8 mouse cellular contexts compared by ENCODE assay signal in the genomic region with DNA sequence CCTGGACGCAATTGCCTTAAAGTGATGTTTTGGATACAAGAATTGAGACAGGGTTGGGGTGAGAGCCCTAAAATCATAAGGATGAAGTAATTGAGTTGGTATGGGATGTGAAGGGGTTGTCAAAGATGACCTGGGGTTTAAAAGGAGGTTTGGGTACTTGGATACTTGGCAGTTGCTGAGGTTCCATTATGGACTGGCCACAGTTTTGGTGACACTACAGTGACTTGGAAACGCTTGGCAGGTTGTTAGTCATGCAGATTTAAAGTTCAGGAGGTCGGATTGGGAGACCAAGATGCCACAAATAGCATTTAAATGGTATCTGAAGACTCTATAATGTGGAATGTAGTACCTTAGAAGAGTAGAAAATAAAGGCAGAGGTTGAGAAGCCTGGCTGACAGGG. TPM values are rescaled to one million over a fixed set of nuclear protein-coding genes. Genes with fewer than 3 reads are reported as not detected.
A peak's percentile ranks its signal among the peaks of the same experiment; 100 is the strongest.
DNase-seq lines count a peak whose midpoint lies in the region; ATAC-seq and TF ChIP-seq lines count a peak whose summit lies in the region.

No protein-coding gene starts in this region.

- peaks cover 3% of the 10 kb centered on the region; the same call in 1 of the 2 replicates for H3K4me1 ChIP-seq in forebrain, embryonic 14.5 days (ENCODE audit: control insufficient read depth, insufficient read depth, low read length)
- H3K4me1 ChIP-seq in liver, embryonic 14.5 days (replicated peaks; ENCODE audit: control insufficient read depth in 2 of 2, insufficient read depth in 2 of 2, low read length in 1 of 2), result peaks cover 22 to 29% of the 10 kb centered on the region in 2 experiments

- no peaks in the 10 kb centered on the region for H3K27me3 ChIP-seq in C2C12 (ENCODE audit: control insufficient read depth, insufficient read depth, insufficient read length)
- no peaks in the 10 kb centered on the region for H3K27me3 ChIP-seq in forebrain, embryonic 14.5 days (replicated peaks; ENCODE audit: control insufficient read depth, insufficient read depth, low read length)
- H3K27me3 ChIP-seq in liver, embryonic 14.5 days (ENCODE audit: control insufficient read depth, insufficient read depth, low read length), result no peaks in the 10 kb centered on the region

- H3K9ac ChIP-seq in forebrain, embryonic 14.5 days (ENCODE audit: low read length), result peak overlapping the region; percentile 90
- peak overlapping the region; percentile 91 for H3K9ac ChIP-seq in liver, embryonic 14.5 days (replicated peaks)

- TF ChIP-seq EP300 in liver, embryonic 14.5 days (IDR thresholded peaks at IDR 0.05; ENCODE audit: low read depth), result no peak

- no peaks in the 10 kb centered on the region for H3K9me3 ChIP-seq in forebrain, embryonic 14.5 days (replicated peaks; ENCODE audit: control insufficient read depth, low read length)
- H3K9me3 ChIP-seq in liver, embryonic 14.5 days (ENCODE audit: control insufficient read depth, low read length), result no peaks in the 10 kb centered on the region

- TF ChIP-seq CTCF in C2C12 (IDR thresholded peaks at IDR 0.05; ENCODE audit: control insufficient read depth, insufficient read depth, insufficient read length), result no peak
- TF ChIP-seq CTCF in liver, embryonic 14.5 days (IDR thresholded peaks at IDR 0.05; ENCODE audit: low read depth), result no peak

- peaks cover 51% of the 10 kb centered on the region for H3K79me3 ChIP-seq in C2C12 (ENCODE audit: low read depth)

- DNase-seq in gastrocnemius, postnatal 25 days, result peak; percentile 0
- DNase-seq in gastrocnemius, postnatal 14 days, result no peak
- DNase-seq in forebrain, embryonic 14.5 days (ENCODE audit: low spot score), result no peak
- DNase-seq in liver, embryonic 14.5 days (ENCODE audit: low read depth in 3 of 3, low spot score in 3 of 3), result no peak
- DNase-seq in frontal cortex, postnatal 10 days (ENCODE audit: low spot score in 2 of 2), result no peak
- no peak for DNase-seq in retina, postnatal 1 day
- no peak for DNase-seq in yolk sac, embryonic 10.5 days (ENCODE audit: low spot score)

- intact Hi-C loops in gastrocnemius, postnatal 14 days (cut with DNase I; ENCODE audit: low total_unique reads), result no loop called here

- peaks cover 49% of the 10 kb centered on the region for H3K36me3 ChIP-seq in C2C12 (ENCODE audit: control insufficient read depth, insufficient read depth)
- peaks cover 46% of the 10 kb centered on the region for H3K36me3 ChIP-seq in forebrain, embryonic 14.5 days (ENCODE audit: control insufficient read depth, insufficient read depth, low read length)
- peaks cover 44% of the 10 kb centered on the region for H3K36me3 ChIP-seq in liver, embryonic 14.5 days (replicated peaks; ENCODE audit: control insufficient read depth, insufficient read depth, low read depth)

- no peak for ATAC-seq in forebrain, embryonic 14.5 days
- no peak for ATAC-seq in liver, embryonic 14.5 days (ENCODE audit: insufficient read depth)

- peak overlapping the region; percentile 75 for H3ac ChIP-seq in C2C12 (ENCODE audit: control insufficient read depth, insufficient read length, low read depth)

- 46% methylated on average over 3 of the region's 3 CpGs for WGBS in forebrain, embryonic 14.5 days
- 34% methylated on average over 3 of the region's 3 CpGs for WGBS in liver, embryonic 14.5 days (ENCODE audit: insufficient replicate concordance)

- peaks cover 85% of the 10 kb centered on the region for H3K79me2 ChIP-seq in C2C12 (ENCODE audit: control insufficient read depth, insufficient read depth)

- H3K4me2 ChIP-seq in forebrain, embryonic 14.5 days (ENCODE audit: low read length), result peak overlapping the region; percentile 76
- H3K4me2 ChIP-seq in liver, embryonic 14.5 days (ENCODE audit: low read depth), result peak overlapping the region; percentile 81

- peak overlapping the region; percentile 71 for H3K4me3 ChIP-seq in C2C12 (ENCODE audit: insufficient read depth, poor library complexity, severe bottlenecking)
- peak overlapping the region; percentile 87 for H3K4me3 ChIP-seq in forebrain, embryonic 14.5 days (ENCODE audit: low read depth, low read length)
- peak overlapping the region; percentile 80 to 83 for H3K4me3 ChIP-seq in liver, embryonic 14.5 days (ENCODE audit: insufficient read depth in 1 of 2, low read depth in 2 of 2, low read length in 2 of 2)

- H3K27ac ChIP-seq in forebrain, embryonic 14.5 days (ENCODE audit: low read depth, low read length), result no peak overlapping the region
- peak overlapping the region; percentile 20; the same call in 1 of the 2 replicates for H3K27ac ChIP-seq in liver, embryonic 14.5 days

TF ChIP-seq in C2C12, 6 proteins besides CTCF, POLR2A, EP300 and RAD21:
- TF ChIP-seq MYOG (IDR thresholded peaks at IDR 0.05; ENCODE audit: control insufficient read depth, extremely low read depth, insufficient read length) (no peak), USF1 (IDR thresholded peaks at IDR 0.05; ENCODE audit: low read depth) (no peak), FOSL1 (IDR thresholded peaks at IDR 0.05; ENCODE audit: insufficient read depth, low read length, poor library complexity, severe bottlenecking) (no peak), MAX (IDR thresholded peaks at IDR 0.05) (no peak), MYOD1 (IDR thresholded peaks at IDR 0.05; ENCODE audit: control insufficient read depth, insufficient read length, low read depth) (no peak), CEBPB (IDR thresholded peaks at IDR 0.05; ENCODE audit: low read depth) (no peak)

RNA-seq across cellular contexts. Expression of a gene that starts 0.5 kb away (rescaled TPM):
- total RNA-seq in gastrocnemius, postnatal 25 days (2021), result 1 to 10 TPM; 8.9 to 9.0 TPM
- total RNA-seq in gastrocnemius, postnatal 14 days (2021), result 10 to 100 TPM in 1 of 2 experiments, 1 to 10 TPM in 1; 7.5 to 10.7 TPM
- polyA plus RNA-seq in C2C12 (2012; fragmentation: generic; extraction: Trizol), result 35.8 TPM
- 19.3 and 20.3 TPM in 2 replicates for polyA plus RNA-seq in forebrain, embryonic 14.5 days (2014; fragmentation: Nextera tagmentation; extraction: Ambion mirVana)
- 6.5 and 7.0 TPM in 2 replicates for polyA plus RNA-seq in liver, embryonic 14.5 days (2012; rRNA removed)
- polyA plus RNA-seq in liver, embryonic 14.5 days (2014; fragmentation: Nextera tagmentation; extraction: Ambion mirVana), result 9.2 and 13.6 TPM in 2 replicates

RNA-seq across cellular contexts. Expression of a gene that starts 1.3 kb away (rescaled TPM):
- total RNA-seq in gastrocnemius, postnatal 25 days (2021), result 10 to 100 TPM; 49.9 to 59.5 TPM
- 10 to 100 TPM; 78.2 to 86.1 TPM for total RNA-seq in gastrocnemius, postnatal 14 days (2021)
- polyA plus RNA-seq in C2C12 (2012; fragmentation: generic; extraction: Trizol), result 375 TPM
- 207 and 214 TPM in 2 replicates for polyA plus RNA-seq in forebrain, embryonic 14.5 days (2014; fragmentation: Nextera tagmentation; extraction: Ambion mirVana)
- 56.7 and 71.1 TPM in 2 replicates for polyA plus RNA-seq in liver, embryonic 14.5 days (2012; rRNA removed)
- polyA plus RNA-seq in liver, embryonic 14.5 days (2014; fragmentation: Nextera tagmentation; extraction: Ambion mirVana), result 110 and 118 TPM in 2 replicates

RNA-seq across cellular contexts. Expression of a gene that starts 6.5 kb away (rescaled TPM):
- 10 to 100 TPM; 79.5 to 84.6 TPM for total RNA-seq in gastrocnemius, postnatal 25 days (2021)
- total RNA-seq in gastrocnemius, postnatal 14 days (2021), result 10 to 100 TPM; 75.4 to 76.3 TPM
- polyA plus RNA-seq in C2C12 (2012; fragmentation: generic; extraction: Trizol), result 327 TPM
- polyA plus RNA-seq in forebrain, embryonic 14.5 days (2014; fragmentation: Nextera tagmentation; extraction: Ambion mirVana), result 116 and 164 TPM in 2 replicates
- polyA plus RNA-seq in liver, embryonic 14.5 days (2012; rRNA removed), result 149 and 197 TPM in 2 replicates
- polyA plus RNA-seq in liver, embryonic 14.5 days (2014; fragmentation: Nextera tagmentation; extraction: Ambion mirVana), result 163 and 167 TPM in 2 replicates

RNA-seq across cellular contexts. Expression of a gene that starts 14.4 kb away (rescaled TPM):
- 10 to 100 TPM; 37.5 to 38.7 TPM for total RNA-seq in gastrocnemius, postnatal 25 days (2021)
- 10 to 100 TPM; 30.7 to 35.0 TPM for total RNA-seq in gastrocnemius, postnatal 14 days (2021)
- 41.6 TPM for polyA plus RNA-seq in C2C12 (2012; fragmentation: generic; extraction: Trizol)
- polyA plus RNA-seq in forebrain, embryonic 14.5 days (2014; fragmentation: Nextera tagmentation; extraction: Ambion mirVana), result 41.1 and 44.3 TPM in 2 replicates
- 34.1 and 41.9 TPM in 2 replicates for polyA plus RNA-seq in liver, embryonic 14.5 days (2012; rRNA removed)
- polyA plus RNA-seq in liver, embryonic 14.5 days (2014; fragmentation: Nextera tagmentation; extraction: Ambion mirVana), result 55.2 and 60.7 TPM in 2 replicates

RNA-seq across cellular contexts. Expression of a gene that starts 49.8 kb away (rescaled TPM):
- 1 to 10 TPM; 4.3 to 5.3 TPM for total RNA-seq in gastrocnemius, postnatal 25 days (2021)
- total RNA-seq in gastrocnemius, postnatal 14 days (2021), result 10 to 100 TPM in 1 of 2 experiments, 1 to 10 TPM in 1; 9.2 to 14.2 TPM
- 1.8 TPM for polyA plus RNA-seq in C2C12 (2012; fragmentation: generic; extraction: Trizol)
- 18.3 and 21.7 TPM in 2 replicates for polyA plus RNA-seq in forebrain, embryonic 14.5 days (2014; fragmentation: Nextera tagmentation; extraction: Ambion mirVana)
- polyA plus RNA-seq in liver, embryonic 14.5 days (2012; rRNA removed), result 0.57 and 0.71 TPM in 2 replicates
- 0.48 and 0.62 TPM in 2 replicates for polyA plus RNA-seq in liver, embryonic 14.5 days (2014; fragmentation: Nextera tagmentation; extraction: Ambion mirVana)
